Mouse (Mus musculus) CH12.LX (cell line): ENCODE measurements around the gene Fmo1. TPM values are rescaled to one million over a fixed set of nuclear protein-coding genes. Genes with fewer than 3 reads are reported as not detected.
A peak's percentile ranks its signal among the peaks of the same experiment; 100 is the strongest.

Experiments used
- DNase-seq: peaks from one replicate; pipeline ENCODE4 v3.0.0-alpha.2; 2013; ENCODE audit errors: extremely low read depth
- H3K27ac ChIP-seq: 2 replicates; pipeline ENCODE4 v1.5.1; 2012; ENCODE audit warnings: low read depth, mild to moderate bottlenecking, control low read depth, moderate library complexity; ENCODE audit not compliant: insufficient read depth
- H3K27me3 ChIP-seq: replicated peaks from 2 replicates; pipeline ENCODE3; 2012; ENCODE audit warnings: inconsistent platforms
- H3K36me3 ChIP-seq, 2 experiments: replicated peaks in 1 of 2; 2 replicates each; pipeline versions ENCODE3 to v1.6.1; 2012; ENCODE audit warnings: inconsistent platforms in 1 of 2, low read length in 1 of 2, mild to moderate bottlenecking in 1 of 2, mixed read lengths in 1 of 2, moderate library complexity in 1 of 2; ENCODE audit not compliant: control insufficient read depth in 1 of 2, insufficient read depth in 1 of 2
- H3K4me1 ChIP-seq, 2 experiments: 2 replicates each; pipeline ENCODE4 v1.6.1; 2012; ENCODE audit warnings: inconsistent platforms in 1 of 2, moderate library complexity in 1 of 2; ENCODE audit not compliant: insufficient read depth in 2 of 2, control insufficient read depth in 1 of 2
- H3K4me2 ChIP-seq: 2 replicates; pipeline ENCODE4 v1.6.1; 2012; ENCODE audit warnings: low read depth, mild to moderate bottlenecking, control low read depth; ENCODE audit not compliant: poor library complexity, insufficient read depth, severe bottlenecking
- H3K4me3 ChIP-seq, 3 experiments: fragments of 150-350 bp in 1 of 3; sonication (generic) in 1 of 3; replicated peaks in 1 of 3; 2 replicates each; pipeline versions ENCODE3 to v1.5.1; 2011 to 2012; ENCODE audit warnings: low read depth in 2 of 3, low read length in 2 of 3, mild to moderate bottlenecking in 2 of 3, moderate library complexity in 2 of 3, control low read depth in 1 of 3, improper control_type of control experiment in 1 of 3, inconsistent platforms in 1 of 3, mixed read lengths in 1 of 3; ENCODE audit not compliant: poor library complexity in 1 of 3
- H3K79me2 ChIP-seq: replicated peaks from 2 replicates; pipeline ENCODE4 v1.6.1; 2012; ENCODE audit warnings: mild to moderate bottlenecking, moderate library complexity; ENCODE audit not compliant: control insufficient read depth, poor library complexity, insufficient read depth, severe bottlenecking; ENCODE audit errors: extremely low read depth
- H3K9ac ChIP-seq: 2 replicates; pipeline ENCODE4 v1.6.1; 2012; ENCODE audit warnings: low read depth, mild to moderate bottlenecking, control low read depth, moderate library complexity; ENCODE audit not compliant: insufficient read depth
- H3K9me3 ChIP-seq: replicated peaks from 2 replicates; pipeline ENCODE3; 2012; ENCODE audit warnings: low read length, inconsistent platforms, mixed read lengths
- CTCF ChIP-seq, 2 experiments: IDR thresholded peaks in 1 of 2; conservative IDR thresholded peaks in 1 of 2; 2 replicates each; pipeline ENCODE4 v1.5.1; 2011 to 2012; ENCODE audit warnings: low read depth in 2 of 2, low read length in 2 of 2, improper control_type of control experiment in 1 of 2, inconsistent platforms in 1 of 2, mild to moderate bottlenecking in 1 of 2, moderate library complexity in 1 of 2
- ELF1 ChIP-seq: IDR thresholded peaks from 2 replicates; pipeline ENCODE4 v1.6.1; 2014; ENCODE audit warnings: low read depth, mild to moderate bottlenecking, inconsistent platforms, low read length, improper control_type of control experiment
- EP300 ChIP-seq: IDR thresholded peaks from 2 replicates; pipeline ENCODE4 v1.6.1; 2011; ENCODE audit warnings: low read length, improper control_type of control experiment
- ETS1 ChIP-seq: conservative IDR thresholded peaks from 2 replicates; pipeline ENCODE4 v1.6.1; 2012; ENCODE audit warnings: low read depth, mild to moderate bottlenecking, inconsistent platforms, low read length, improper control_type of control experiment, moderate library complexity
- GABPA ChIP-seq: IDR thresholded peaks from 2 replicates; pipeline ENCODE4 v1.6.1; 2012; ENCODE audit warnings: low read depth, low read length, improper control_type of control experiment, inconsistent platforms; ENCODE audit not compliant: insufficient replicate concordance
- HCFC1 ChIP-seq: IDR thresholded peaks from 2 replicates; pipeline ENCODE4 v1.6.1; 2012; ENCODE audit warnings: low read depth, mild to moderate bottlenecking, inconsistent platforms, low read length, improper control_type of control experiment
- IRF4 ChIP-seq: IDR thresholded peaks from 2 replicates; pipeline ENCODE4 v1.6.1; 2014; ENCODE audit warnings: low read depth, mild to moderate bottlenecking, inconsistent platforms, low read length, improper control_type of control experiment
- JUND ChIP-seq: conservative IDR thresholded peaks from 2 replicates; pipeline ENCODE4 v1.6.1; 2011; ENCODE audit warnings: low read depth, low read length, improper control_type of control experiment
- KAT2A ChIP-seq: IDR thresholded peaks from 2 replicates; pipeline ENCODE4 v1.6.1; 2012; ENCODE audit warnings: low read length, improper control_type of control experiment, inconsistent platforms; ENCODE audit not compliant: insufficient replicate concordance
- MAZ ChIP-seq: IDR thresholded peaks from 2 replicates; pipeline ENCODE4 v1.6.1; 2012; ENCODE audit warnings: low read depth, mild to moderate bottlenecking, inconsistent platforms, low read length, improper control_type of control experiment, moderate library complexity
- MXI1 ChIP-seq: IDR thresholded peaks from 2 replicates; pipeline ENCODE4 v1.6.1; 2011; ENCODE audit warnings: mild to moderate bottlenecking, low read depth, low read length, improper control_type of control experiment
- NELFE ChIP-seq: IDR thresholded peaks from 2 replicates; pipeline ENCODE4 v1.6.1; 2011; ENCODE audit warnings: low read depth, low read length, improper control_type of control experiment
- RAD21 ChIP-seq: IDR thresholded peaks from 2 replicates; pipeline ENCODE4 v1.6.1; 2011; ENCODE audit warnings: low read depth, mild to moderate bottlenecking, low read length, improper control_type of control experiment, moderate library complexity
- SMC3 ChIP-seq: IDR thresholded peaks from 2 replicates; pipeline ENCODE4 v1.6.1; 2011; ENCODE audit warnings: low read depth, low read length, improper control_type of control experiment
- TBP ChIP-seq: conservative IDR thresholded peaks from 2 replicates; pipeline ENCODE4 v1.6.1; 2011; ENCODE audit warnings: low read depth, low read length, improper control_type of control experiment
- USF2 ChIP-seq: conservative IDR thresholded peaks from 2 replicates; pipeline ENCODE4 v1.6.1; 2011; ENCODE audit warnings: low read depth, low read length, improper control_type of control experiment
- ZMIZ1 ChIP-seq: IDR thresholded peaks from 2 replicates; pipeline ENCODE4 v1.6.1; 2012; ENCODE audit warnings: low read depth, mild to moderate bottlenecking, inconsistent platforms, low read length, improper control_type of control experiment
- dilution Hi-C: fragments of 300-500 bp; cut with MboI; formaldehyde crosslinking; loops from 2 replicates; pipeline ENCODE4 v1.14.3; 2020; ENCODE audit warnings: low sequenced_read_pairs; ENCODE audit not compliant: extremely low pct_unique_long_range_greater_than_20kb, extremely low pct_ligation_motif_present
- in situ Hi-C: fragments of 300-500 bp; cut with MboI; formaldehyde crosslinking; loops from 3 replicates; pipeline ENCODE4 v1.14.3; 2019; ENCODE audit warnings: low sequenced_read_pairs, low pct_ligation_motif_present, low pct_unique_long_range_greater_than_20kb, mixed read lengths
- polyA plus RNA-seq: library from polyadenylated mRNA; unstranded; fragments of >175 nt; gene quantifications from 2 replicates; pipeline ENCODE4 v1.2.1, GENCODE M21; 2012; ENCODE audit warnings: low read depth; ENCODE audit not compliant: insufficient read length
- total RNA-seq, 2 experiments: library from RNA; depleted of rRNA; stranded (reverse); fragments of 300-350 nt in 1 of 2; fragments of >200 nt in 1 of 2; gene quantifications; 2 replicates each; pipeline ENCODE4 v1.2.3; 2012 to 2014

The Fmo1 gene
- total and polyA plus RNA-seq, 3 experiments = not detected

DNA sequence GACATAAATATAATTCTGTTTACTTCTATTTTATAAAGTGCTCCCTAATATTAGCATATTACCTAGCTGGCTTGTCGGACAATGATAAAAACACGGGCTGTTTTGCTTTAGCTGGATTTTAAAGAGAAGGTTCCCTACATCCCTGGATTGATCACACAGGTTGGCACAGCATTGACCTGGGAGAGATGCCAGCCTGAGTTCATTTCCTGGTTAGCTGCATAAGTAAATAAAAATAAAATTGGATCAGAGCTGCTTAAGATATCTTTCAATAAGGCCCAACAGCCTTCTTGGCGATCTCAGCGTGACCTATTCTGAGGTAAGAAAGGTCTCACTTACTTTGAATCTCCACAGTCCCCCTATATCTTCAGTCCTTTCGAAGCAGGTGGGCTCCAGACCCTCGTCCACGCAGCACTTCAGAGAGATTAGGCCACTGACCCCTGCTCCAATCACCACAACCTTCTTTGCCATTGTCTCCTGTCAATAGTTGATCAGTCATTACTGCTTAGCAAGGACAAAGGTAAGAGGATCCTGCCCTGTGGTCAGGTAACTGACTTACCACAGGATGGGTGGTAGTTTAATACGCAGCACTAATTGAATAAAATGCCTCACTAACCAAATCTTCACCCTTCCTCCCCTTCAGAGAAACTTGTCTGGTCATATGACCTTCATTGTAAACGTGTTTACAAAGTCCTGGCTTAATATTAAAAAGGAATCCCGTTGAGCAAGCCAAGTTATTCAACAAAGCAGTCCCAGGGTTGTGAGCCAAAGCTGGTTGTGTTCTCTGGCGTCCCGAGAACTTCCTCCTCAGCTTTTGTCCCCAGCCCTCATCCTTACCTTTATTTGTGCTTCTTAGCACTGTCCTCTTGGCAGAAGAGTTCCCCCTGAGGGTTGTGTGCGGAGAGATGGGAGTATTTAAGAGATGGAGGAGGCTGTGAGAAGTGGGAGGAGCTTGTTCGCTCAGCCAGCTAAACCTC is 31.7 kb upstream of the Fmo1 start, which contains the start of gene Fmo2:
Gene Fmo2, minus strand, starts transcription at position 889 of the 974 bp plus-strand sequence.
- dilution Hi-C loops = no loop called here
- in situ Hi-C loops = no loop called here

DNA sequence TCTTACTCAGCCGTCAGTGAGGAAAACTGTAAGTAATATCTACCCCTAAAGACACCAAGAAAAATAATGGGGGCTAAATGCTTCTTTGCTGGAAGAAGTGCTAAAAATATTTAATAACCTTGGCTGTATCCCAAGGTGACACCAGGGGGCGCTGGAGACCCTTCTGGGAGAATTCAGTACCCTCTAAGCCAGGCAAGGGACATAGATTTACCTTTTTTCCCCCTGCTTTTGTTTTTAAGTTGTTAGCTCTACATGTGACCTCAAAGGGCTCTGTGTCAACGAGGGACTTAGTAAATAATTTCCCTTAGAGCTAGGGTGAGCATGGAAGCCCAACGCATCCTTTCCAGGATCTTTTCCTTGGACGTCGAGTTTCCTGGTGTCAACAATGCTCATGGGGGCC is 29.5 kb upstream of the Fmo1 start:
- peak; percentile 59 for DNase-seq
- H3K79me2 ChIP-seq = no peaks in the 10 kb centered on the region
- no peaks in the 10 kb centered on the region for H3K9me3 ChIP-seq
- H3K9ac ChIP-seq = no peak overlapping the region
- in situ Hi-C loops = no loop called here
- dilution Hi-C loops = no loop called here
- no peak overlapping the region for H3K4me3 ChIP-seq
- TF ChIP-seq GABPA (no peak), ZMIZ1 (no peak), TBP (no peak), SMC3 (peak; percentile 79), USF2 (no peak), MXI1 (no peak), RAD21 (peak; percentile 78), HCFC1 (no peak), CTCF (conservative IDR thresholded peaks at IDR 0.05 in 1 of 2, IDR thresholded peaks at IDR 0.05 in 1 of 2; ENCODE audit: low read depth in 2 of 2, low read length in 2 of 2) (peak; percentile 79 to 87), MAZ (no peak)
- no peaks in the 10 kb centered on the region for H3K27me3 ChIP-seq
- no peaks in the 10 kb centered on the region for H3K4me1 ChIP-seq
- H3K27ac ChIP-seq = no peak overlapping the region
- H3K4me2 ChIP-seq = no peak overlapping the region
- no peaks in the 10 kb centered on the region for H3K36me3 ChIP-seq

More for the DNA sequence above, 31.7 kb upstream of the Fmo1 start, which contains the start of gene Fmo2:
- Histone ChIP-seq H3K4me3 (no peak within 1 kb of the TSS), H3K36me3 (no peaks in the 10 kb centered on the region), H3K27me3 (no peaks in the 10 kb centered on the region), H3K27ac (no peak within 1 kb of the TSS), H3K9ac (no peak within 1 kb of the TSS), H3K4me1 (no peaks in the 10 kb centered on the region), H3K4me2 (no peak within 1 kb of the TSS), H3K9me3 (no peaks in the 10 kb centered on the region), H3K79me2 (no peaks in the 10 kb centered on the region)
- TF ChIP-seq EP300 (no peak), KAT2A (no peak), IRF4 (no peak), TBP (no peak), NELFE (no peak), JUND (no peak), ZMIZ1 (no peak), ETS1 (no peak), ELF1 (no peak)
- no peak for DNase-seq
